Mouse (Mus musculus) bone marrow, adult 2 months (tissue): ENCODE measurements at regions not wholly inside any gene's neighbourhood (a gene's known extent, or its start where the extent isn't known, plus 50 kb on each side); places are given as distances from the start of the nearest gene placed in this dataset.

Experiments
- CTCF ChIP-seq: fragments of 200-500 bp; IDR thresholded peaks from 2 replicates; pipeline ENCODE4 v1.5.1; 2011; ENCODE audit warnings: low read length, control low read depth; ENCODE audit not compliant: control insufficient read depth, insufficient read depth
- POLR2A ChIP-seq: fragments of 200-500 bp; IDR thresholded peaks from 2 replicates; pipeline ENCODE4 v1.6.1; 2011; ENCODE audit warnings: low read depth, mild to moderate bottlenecking, control low read depth, low read length, borderline replicate concordance; ENCODE audit not compliant: control insufficient read depth

DNA sequence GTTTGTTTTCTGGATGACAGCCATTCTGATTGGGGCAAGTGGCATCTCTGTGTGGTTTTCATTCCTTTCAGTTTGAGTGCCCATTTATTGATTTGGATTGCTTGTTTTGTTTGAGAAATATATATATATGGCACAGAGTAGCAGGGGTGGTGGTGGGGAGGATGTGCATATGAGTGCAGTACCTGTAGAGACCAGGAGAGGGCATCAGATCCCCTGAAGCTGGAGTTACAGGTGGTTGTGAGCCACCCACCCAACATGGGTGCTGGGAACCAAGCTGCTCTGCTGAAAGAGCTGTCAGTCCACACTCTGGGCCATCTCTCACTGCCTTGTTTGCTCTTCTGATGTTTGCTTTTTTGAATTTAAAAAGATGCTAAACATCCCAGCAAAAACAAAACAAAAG is 216.7 kb downstream of the Uaca start:
- no peak for TF ChIP-seq POLR2A
- peak; percentile 44; the same call in 1 of the 2 replicates for TF ChIP-seq CTCF
